Mouse (Mus musculus) left cerebral cortex, postnatal 25 days (tissue): ENCODE measurements at regions not wholly inside any gene's neighbourhood (a gene's known extent, or its start where the extent isn't known, plus 50 kb on each side); places are given as distances from the start of the nearest gene placed in this dataset.

Experiments used
- DNase-seq, 2 experiments: peaks; one replicate each; pipeline ENCODE4 v3.0.0; 2022; ENCODE audit warnings: low spot score in 2 of 2, mixed read lengths in 1 of 2
- intact Hi-C: fragments of 180-260 bp; cut with DNase I; formaldehyde crosslinking; loops from one replicate; pipeline ENCODE4 v1.15.1; 2025

GRCm38 (mm10) chr9:26060834-26061233, 579.5 kb downstream of the Eepd1 start:
- intact Hi-C loops: no loop called here
- peak in 1 of 2 experiments; percentile 62 for DNase-seq

GRCm38 (mm10) chr9:26077057-26077456, 595.7 kb downstream of the Eepd1 start:
- intact Hi-C loops: no loop called here
- peak in 1 of 2 experiments; percentile 3 for DNase-seq

GRCm38 (mm10) chr9:26086524-26086923, 605.2 kb downstream of the Eepd1 start:
- intact Hi-C loops: no loop called here
- DNase-seq: no peak

- intact Hi-C loops: no loop called here
- DNase-seq: no peak
Observed at GRCm38 (mm10) chr9:26092061-26092687, 610.8 kb downstream of the Eepd1 start.

GRCm38 (mm10) chr9:26104136-26104535, 622.8 kb downstream of the Eepd1 start:
- DNase-seq: no peak

GRCm38 (mm10) chr9:26121986-26122385, 611.5 kb upstream of the B3gat1 start:
- intact Hi-C loops: loop anchor here (5.0 to 10.0 kb wide), 3 partner anchors 225 to 653 kb away; no protein-coding TSS in a partner anchor
- peak; percentile 27 to 40 for DNase-seq

More at GRCm38 (mm10) chr9:26104136-26104535, 622.8 kb downstream of the Eepd1 start:
- intact Hi-C loops: no loop called here

GRCm38 (mm10) chr9:26134587-26134986, 598.9 kb upstream of the B3gat1 start:
- intact Hi-C loops: no loop called here
- peak; percentile 35 to 42 for DNase-seq
